Mouse (Mus musculus) small intestine, adult 2 months (tissue): ENCODE measurements around the gene Atxn2.

Source experiments
- CTCF ChIP-seq: fragments of 200-500 bp; IDR thresholded peaks from 2 replicates; pipeline ENCODE4 v1.5.1; 2012; ENCODE audit warnings: low read depth, mild to moderate bottlenecking, control low read depth, inconsistent platforms, low read length, moderate library complexity, mixed read lengths; ENCODE audit not compliant: insufficient replicate concordance, insufficient read length; ENCODE audit errors: extremely low read depth
- POLR2A ChIP-seq: fragments of 200-500 bp; IDR thresholded peaks from 2 replicates; pipeline ENCODE4 v1.6.1; 2012; ENCODE audit warnings: low read depth, mild to moderate bottlenecking, control low read depth, inconsistent platforms, low read length, moderate library complexity

- TF ChIP-seq CTCF = no peak
- TF ChIP-seq POLR2A = no peak
Measured at GRCm38 (mm10) chr5:121833572-121834240, 122.6 kb downstream of the Atxn2 start.
